Mouse (Mus musculus): ENCODE measurements around the gene Map3k6.

GRCm38 (mm10) chr4:133281951-133282481 is 41.4 kb downstream of the Map3k6 start:
- TF ChIP-seq POLR2A (IDR thresholded peaks at IDR 0.05; ENCODE audit: borderline replicate concordance, extremely low read depth, insufficient read depth, insufficient read length, poor library complexity, severe bottlenecking) (no peak), CTCF (IDR thresholded peaks at IDR 0.05; ENCODE audit: borderline replicate concordance, extremely low read depth, insufficient read depth, insufficient read length) (no peak)
